Mouse (Mus musculus) heart, adult 2 months (tissue): ENCODE measurements around the gene Gpr82. TPM values are rescaled to one million over a fixed set of nuclear protein-coding genes. Genes with fewer than 3 reads are reported as not detected.

ENCODE experiments used
- DNase-seq, 2 experiments: peaks; one replicate each; pipeline ENCODE4 v3.0.0; 2021
- H3K27ac ChIP-seq: fragments of 200-600 bp; 2 replicates; pipeline ENCODE4 v1.8.1; 2022
- H3K27me3 ChIP-seq: fragments of 200-500 bp; 2 replicates; pipeline ENCODE4 v1.6.1; 2012; ENCODE audit warnings: mild to moderate bottlenecking, low read length, inconsistent platforms, mixed read lengths; ENCODE audit not compliant: control insufficient read depth, insufficient read depth
- H3K36me3 ChIP-seq: fragments of 200-500 bp; 2 replicates; pipeline ENCODE4 v1.6.1; 2012; ENCODE audit warnings: low read length, inconsistent platforms; ENCODE audit not compliant: control insufficient read depth, insufficient read depth
- H3K4me1 ChIP-seq: fragments of 200-500 bp; 2 replicates; pipeline ENCODE4 v1.6.1; 2011; ENCODE audit warnings: low read length; ENCODE audit not compliant: control insufficient read depth, insufficient read depth
- H3K4me3 ChIP-seq: fragments of 200-600 bp; 2 replicates; pipeline ENCODE4 v1.8.1; 2022
- H3K79me2 ChIP-seq: fragments of 200-500 bp; replicated peaks from 2 replicates; pipeline ENCODE4 v1.6.1; 2012; ENCODE audit warnings: mild to moderate bottlenecking, inconsistent platforms, low read length, moderate library complexity, mixed read lengths; ENCODE audit not compliant: control insufficient read depth, insufficient read depth
- H3K9ac ChIP-seq: fragments of 200-500 bp; 2 replicates; pipeline ENCODE4 v1.6.1; 2012; ENCODE audit warnings: low read depth, mild to moderate bottlenecking, control low read depth, inconsistent platforms, low read length, mixed read lengths
- CTCF ChIP-seq: fragments of 200-600 bp; IDR thresholded peaks from 2 replicates; pipeline ENCODE4 v1.8.1; 2022; ENCODE audit warnings: antibody characterized with exemption, mild to moderate bottlenecking, moderate library complexity
- EP300 ChIP-seq: fragments of 200-500 bp; IDR thresholded peaks from 2 replicates; pipeline ENCODE4 v1.6.1; 2011; ENCODE audit warnings: low read depth, low read length, control low read depth; ENCODE audit not compliant: insufficient read depth
- POLR2A ChIP-seq: fragments of 200-500 bp; IDR thresholded peaks from 2 replicates; pipeline ENCODE4 v1.6.1; 2011; ENCODE audit warnings: mild to moderate bottlenecking, low read depth, low read length, control low read depth; ENCODE audit not compliant: insufficient read depth
- WGBS: fragments of 180-500 bp; shearing (Covaris S2); methylation state at CpG from one replicate; pipeline ENCODE4 v1.1.7; 2018; 5-methylcytosine and 5-hydroxymethylcytosine counted together
- intact Hi-C: fragments of 180-260 bp; cut with DNase I; formaldehyde crosslinking; loops from one replicate; pipeline ENCODE4 v1.15.1; 2025
- polyA plus RNA-seq: library from polyadenylated mRNA; depleted of rRNA; stranded (reverse); fragments of >200 nt; gene quantifications from 2 replicates; pipeline ENCODE4 v1.2.3, GENCODE M21; 2012
- total RNA-seq, 2 experiments: library from RNA; stranded (reverse); gene quantifications; 2 replicates each; pipeline ENCODE4 v1.2.3; 2021

Gene Gpr82
- total and polyA plus RNA-seq, 3 experiments: not detected

- no peaks in the 10 kb centered on the region for H3K79me2 ChIP-seq
These were observed 9.2 kb downstream of the Gpr82 start for GRCm38 (mm10) chrX:13670342-13670741.

GRCm38 (mm10) chrX:13673001-13673400, 11.8 kb downstream of the Gpr82 start:
- intact Hi-C loops: no loop called here
- no peak for DNase-seq
- Histone ChIP-seq H3K36me3 (no peaks in the 10 kb centered on the region), H3K9ac (no peak overlapping the region), H3K4me1 (no peaks in the 10 kb centered on the region), H3K27me3 (no peaks in the 10 kb centered on the region), H3K27ac (no peak overlapping the region), H3K4me3 (no peak overlapping the region), H3K79me2 (no peaks in the 10 kb centered on the region)
- 87% methylated on average over 3 of the region's 3 CpGs for WGBS
- TF ChIP-seq POLR2A (no peak), EP300 (no peak), CTCF (no peak)

More at GRCm38 (mm10) chrX:13670342-13670741, 9.2 kb downstream of the Gpr82 start:
- no peak for DNase-seq
- Histone ChIP-seq H3K27ac (no peak overlapping the region), H3K4me3 (no peak overlapping the region), H3K9ac (no peak overlapping the region), H3K36me3 (no peaks in the 10 kb centered on the region), H3K27me3 (no peaks in the 10 kb centered on the region), H3K4me1 (no peaks in the 10 kb centered on the region)
- WGBS: 72% methylated on average over 3 of the region's 3 CpGs
- intact Hi-C loops: no loop called here
- TF ChIP-seq EP300 (no peak), POLR2A (no peak), CTCF (no peak)

DNA sequence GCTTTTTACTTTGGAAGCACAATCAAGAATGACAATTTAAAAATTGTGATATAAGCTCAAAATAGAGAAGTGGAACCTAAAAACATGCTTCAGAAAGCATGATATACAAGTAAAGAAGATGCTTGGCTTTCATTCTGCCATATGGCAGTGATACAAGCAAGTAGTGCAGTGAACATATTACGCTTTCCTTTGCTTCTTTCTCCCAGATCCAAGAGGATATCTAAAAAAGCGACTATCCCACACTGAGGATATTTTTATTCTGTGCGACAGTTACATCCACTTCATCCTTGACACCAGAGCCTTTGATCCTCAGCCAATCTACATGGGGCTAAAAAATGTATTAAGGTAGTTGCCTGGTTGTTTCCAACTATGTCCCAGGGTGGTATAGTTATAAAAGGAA, 20.6 kb downstream of the Gpr82 start:
- Histone ChIP-seq H3K36me3 (no peaks in the 10 kb centered on the region), H3K9ac (no peak overlapping the region), H3K27ac (no peak overlapping the region), H3K4me1 (no peaks in the 10 kb centered on the region), H3K27me3 (no peaks in the 10 kb centered on the region), H3K4me3 (no peak overlapping the region), H3K79me2 (no peaks in the 10 kb centered on the region)
- WGBS: 72% methylated on average over 3 of the region's 3 CpGs
- DNase-seq: no peak
- intact Hi-C loops: no loop called here
- TF ChIP-seq CTCF (no peak), POLR2A (no peak), EP300 (no peak)

- intact Hi-C loops: no loop called here
- TF ChIP-seq EP300: no peak
- no peak for TF ChIP-seq CTCF
- TF ChIP-seq POLR2A: no peak
- WGBS: 86% methylated on average over 1 of the region's 1 CpGs
These were observed 25.4 kb downstream of the Gpr82 start for GRCm38 (mm10) chrX:13686589-13686988.

DNA sequence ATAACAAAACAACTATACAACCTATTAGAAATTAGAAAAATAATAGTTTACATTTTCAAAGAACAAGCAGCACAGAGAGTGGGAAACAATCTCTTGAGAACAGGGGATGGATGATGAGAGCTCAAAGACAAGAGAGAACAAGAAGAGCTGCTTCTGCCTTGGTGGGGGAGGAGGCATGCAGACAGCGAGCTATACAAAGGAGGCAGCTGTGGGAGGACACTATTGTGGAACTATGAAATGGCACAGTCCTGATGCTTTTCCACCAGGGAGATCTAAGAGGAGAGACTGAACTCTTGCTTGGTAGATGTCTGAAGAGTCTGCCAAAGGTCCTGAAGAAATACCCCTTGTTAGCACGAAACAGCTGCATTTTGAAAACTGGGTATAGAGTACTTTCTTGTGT, 27.2 kb downstream of the Gpr82 start:
- TF ChIP-seq EP300 (no peak), POLR2A (no peak)
- WGBS: 69% methylated on average over 2 of the region's 2 CpGs

More at GRCm38 (mm10) chrX:13686589-13686988, 25.4 kb downstream of the Gpr82 start:
- Histone ChIP-seq H3K79me2 (no peaks in the 10 kb centered on the region), H3K9ac (no peak overlapping the region), H3K4me3 (no peak overlapping the region), H3K27me3 (no peaks in the 10 kb centered on the region), H3K27ac (no peak overlapping the region), H3K4me1 (no peaks in the 10 kb centered on the region), H3K36me3 (no peaks in the 10 kb centered on the region)
- no peak for DNase-seq

GRCm38 (mm10) chrX:13691865-13692264, 30.7 kb downstream of the Gpr82 start:
- Histone ChIP-seq H3K79me2 (no peaks in the 10 kb centered on the region), H3K4me3 (no peak overlapping the region), H3K9ac (no peak overlapping the region), H3K27me3 (no peaks in the 10 kb centered on the region), H3K36me3 (no peaks in the 10 kb centered on the region), H3K4me1 (no peaks in the 10 kb centered on the region), H3K27ac (no peak overlapping the region)
- intact Hi-C loops: no loop called here
- no peak for TF ChIP-seq EP300
- TF ChIP-seq CTCF: peak; percentile 55
- no peak for TF ChIP-seq POLR2A
- WGBS: 72% methylated on average over 4 of the region's 4 CpGs
- DNase-seq: no peak

More for the DNA sequence above, 27.2 kb downstream of the Gpr82 start:
- no peaks in the 10 kb centered on the region for H3K36me3 ChIP-seq
- H3K27me3 ChIP-seq: no peaks in the 10 kb centered on the region
- H3K27ac ChIP-seq: no peak overlapping the region
- intact Hi-C loops: no loop called here
- H3K4me3 ChIP-seq: no peak overlapping the region
- H3K79me2 ChIP-seq: no peaks in the 10 kb centered on the region
- no peak overlapping the region for H3K9ac ChIP-seq
- DNase-seq: no peak
- no peaks in the 10 kb centered on the region for H3K4me1 ChIP-seq
